Mouse (Mus musculus) layer of hippocampus, adult 9-10 months (tissue): Measurements from ENCODE around the gene Apon.
"Not testable (repeated sequence)": the region's sequence is repeated elsewhere in the genome, so short reads cannot be mapped to it uniquely, and the experiment has no call there.

Source experiments
- DNase-seq: peaks from one replicate; pipeline ENCODE4 v3.0.0; 2022; ENCODE audit warnings: low spot score

Gene Apon

GRCm38 (mm10) chr10:128272819-128273439, 19.0 kb downstream of the Apon start:
- DNase-seq: not testable (repeated sequence)

- DNase-seq: not testable (repeated sequence)
Measured at GRCm38 (mm10) chr10:128275374-128275773, 21.5 kb downstream of the Apon start.

- no peak for DNase-seq
Measured at GRCm38 (mm10) chr10:128278158-128278557, 24.3 kb downstream of the Apon start.

GRCm38 (mm10) chr10:128280943-128281342, 27.0 kb downstream of the Apon start:
- DNase-seq: no peak

- DNase-seq: no peak
Measured at GRCm38 (mm10) chr10:128281682-128282081, 27.8 kb downstream of the Apon start.

GRCm38 (mm10) chr10:128282886-128283450, 29.1 kb downstream of the Apon start:
- DNase-seq: no peak

GRCm38 (mm10) chr10:128283604-128284579, 30.0 kb downstream of the Apon start:
- DNase-seq: no peak

- DNase-seq: not testable (repeated sequence)
Measured at GRCm38 (mm10) chr10:128290594-128290993, 36.7 kb downstream of the Apon start.

GRCm38 (mm10) chr10:128296370-128297090, 42.6 kb downstream of the Apon start:
- no peak for DNase-seq

GRCm38 (mm10) chr10:128297221-128297620, 43.3 kb downstream of the Apon start:
- no peak for DNase-seq

- no peak for DNase-seq
Measured at GRCm38 (mm10) chr10:128297622-128298021, 43.7 kb downstream of the Apon start.

GRCm38 (mm10) chr10:128298243-128298642, 44.3 kb downstream of the Apon start:
- DNase-seq: no peak

GRCm38 (mm10) chr10:128298702-128299171, 44.8 kb downstream of the Apon start, which contains the start of gene Il23a:
TSS of gene Il23a (minus strand) at chr10:128298752.
- no peak for DNase-seq

GRCm38 (mm10) chr10:128302357-128302756, 48.5 kb downstream of the Apon start:
- no peak for DNase-seq

- DNase-seq: no peak
Measured at GRCm38 (mm10) chr10:128302785-128303125, 48.9 kb downstream of the Apon start.

GRCm38 (mm10) chr10:128303126-128304021, 49.5 kb downstream of the Apon start, which contains the start of gene Pan2:
TSS of gene Pan2 (plus strand) at chr10:128303335.
- peak; percentile 100 for DNase-seq
